29 mouse cellular contexts compared by ENCODE assay signal in the genomic region with DNA sequence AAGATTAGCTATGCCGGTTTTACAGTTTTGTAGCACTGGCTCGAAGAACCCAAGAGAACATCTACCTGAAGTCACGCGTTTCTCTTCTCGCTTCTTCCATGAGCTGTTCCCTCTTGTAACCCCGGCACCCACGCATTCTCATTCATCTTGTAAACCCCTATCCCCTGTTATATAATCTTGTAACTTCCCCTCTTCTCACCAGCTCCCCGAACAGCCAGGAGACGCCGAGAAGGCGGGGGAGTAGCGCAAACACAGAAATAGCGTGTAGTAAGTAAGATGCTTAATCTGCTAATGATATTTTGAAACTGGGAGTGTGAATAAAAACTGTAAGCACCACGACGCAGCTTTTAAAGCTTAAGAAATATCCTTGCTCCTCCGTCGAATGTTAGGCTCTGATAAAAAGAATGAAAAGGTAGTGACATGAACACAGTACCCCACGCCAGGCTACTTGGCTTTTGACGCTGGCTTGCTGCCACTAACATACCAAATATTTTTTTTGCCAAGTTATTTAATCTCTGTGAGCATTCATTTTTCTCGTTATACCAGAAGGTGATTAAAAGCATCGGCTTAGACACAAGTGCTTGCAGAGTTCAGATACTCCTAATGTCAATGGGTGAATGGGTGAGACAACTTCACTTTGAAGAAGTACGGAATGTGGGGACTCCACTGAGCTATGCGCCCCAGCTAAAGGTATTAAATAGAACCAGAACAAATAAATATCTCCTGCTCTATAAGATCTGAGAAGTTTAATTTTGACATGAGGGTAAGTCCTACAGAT. TPM values are rescaled to one million over a fixed set of nuclear protein-coding genes. Genes with fewer than 3 reads are reported as not detected.
DNase-seq lines count a peak whose midpoint lies in the region; ATAC-seq and TF ChIP-seq lines count a peak whose summit lies in the region.
"Had no signal": no experiment of that assay in that cellular context is flagged by ENCODE, and none has a peak within 500 bp of the region (broad histone marks: within the 10 kb centered on the region; RNA-seq: fewer than 3 reads in every experiment).

No protein-coding gene starts in this region.

- no peak overlapping the region for H3K4me3 ChIP-seq in heart, embryonic 14.5 days (ENCODE audit: control insufficient read depth in 1 of 2, insufficient read depth in 1 of 2, low read depth in 1 of 2, low read length in 2 of 2)
- H3K4me3 ChIP-seq in intestine, embryonic 15.5 days (replicated peaks) = no peak overlapping the region
- H3K4me3 ChIP-seq: embryonic facial prominence, embryonic 12.5 days; erythroblast, embryonic 14.5 days; forebrain, embryonic 13.5 days; gastrocnemius, adult 2 months; hindbrain, embryonic 13.5 days; limb, embryonic 13.5 days; liver, embryonic 13.5 days; stomach, embryonic 15.5 days had no signal

- TF ChIP-seq CTCF in brain, embryonic 14.5 days (IDR thresholded peaks at IDR 0.05; ENCODE audit: borderline replicate concordance, extremely low read depth, insufficient read depth, insufficient read length) = no peak

- no peak for TF ChIP-seq POLR2A in brain, embryonic 14.5 days (IDR thresholded peaks at IDR 0.05; ENCODE audit: borderline replicate concordance, extremely low read depth, insufficient read depth, insufficient read length, poor library complexity, severe bottlenecking)

- DNase-seq in heart, adult 8-10 months (ENCODE audit: low spot score) = no peak
- peak; percentile 18 for DNase-seq in ovary, postnatal 36 days (ENCODE audit: low spot score)
- DNase-seq in ovary, adult 18-20 months (ENCODE audit: low spot score) = no peak
- DNase-seq in brain, embryonic 14.5 days (ENCODE audit: low read depth) = peak; percentile 6
- DNase-seq in kidney, postnatal 25 days = no peak
- DNase-seq: adrenal gland, postnatal 36 days; cerebellum, adult 18-20 months; cerebellum, postnatal 14 days; gastrocnemius, adult 2 months; heart, postnatal 14 days; kidney, adult 8-10 months; kidney, postnatal 36 days; liver, embryonic 13.5 days; lung, embryonic 14.5 days; lung, postnatal 36 days; thymus, adult 2 months; thymus, postnatal 4 days had no signal

- no peak for ATAC-seq in heart, embryonic 14.5 days (ENCODE audit: insufficient number of reproducible peaks, insufficient read depth, low FRiP score, low read depth)
- peak; percentile 49 for ATAC-seq in megakaryocyte progenitor cell, adult 5-6 weeks (replicated peaks; ENCODE audit: poor library complexity)
- no peak for ATAC-seq in intestine, embryonic 15.5 days
- ATAC-seq: CD4-positive, CD25-positive, alpha-beta regulatory T cell, adult 4 months; forebrain, embryonic 13.5 days; midbrain, embryonic 16.5 days; Patski had no signal

- H3K36me3 ChIP-seq in heart, embryonic 14.5 days (ENCODE audit: control insufficient read depth, insufficient read depth, low read length) = no peaks in the 10 kb centered on the region
- H3K36me3 ChIP-seq in intestine, embryonic 15.5 days = no peaks in the 10 kb centered on the region
- H3K36me3 ChIP-seq: embryonic facial prominence, embryonic 12.5 days; hindbrain, embryonic 13.5 days; limb, embryonic 13.5 days; liver, embryonic 13.5 days; stomach, embryonic 15.5 days had no signal

- no peaks in the 10 kb centered on the region for H3K27me3 ChIP-seq in heart, embryonic 14.5 days (ENCODE audit: control insufficient read depth, insufficient read depth, low read length)
- no peaks in the 10 kb centered on the region for H3K27me3 ChIP-seq in intestine, embryonic 15.5 days (replicated peaks)
- H3K27me3 ChIP-seq: embryonic facial prominence, embryonic 12.5 days; forebrain, embryonic 13.5 days; hindbrain, embryonic 13.5 days; limb, embryonic 13.5 days; liver, embryonic 13.5 days; Patski; stomach, embryonic 15.5 days had no signal

- H3K27ac ChIP-seq in heart, embryonic 14.5 days (replicated peaks in 1 of 2; ENCODE audit: control insufficient read depth in 1 of 2, insufficient read depth in 1 of 2, low read depth in 2 of 2, low read length in 2 of 2) = no peak overlapping the region
- H3K27ac ChIP-seq in intestine, embryonic 15.5 days = no peak overlapping the region
- H3K27ac ChIP-seq: embryonic facial prominence, embryonic 12.5 days; forebrain, embryonic 13.5 days; gastrocnemius, adult 2 months; hindbrain, embryonic 13.5 days; limb, embryonic 13.5 days; liver, embryonic 13.5 days; stomach, embryonic 15.5 days had no signal

- no peaks in the 10 kb centered on the region for H3K4me1 ChIP-seq in heart, embryonic 14.5 days (ENCODE audit: control insufficient read depth in 2 of 2, insufficient read depth in 2 of 2, low read length in 2 of 2)
- no peaks in the 10 kb centered on the region for H3K4me1 ChIP-seq in intestine, embryonic 15.5 days (replicated peaks)
- H3K4me1 ChIP-seq: embryonic facial prominence, embryonic 12.5 days; forebrain, embryonic 13.5 days; hindbrain, embryonic 13.5 days; limb, embryonic 13.5 days; stomach, embryonic 15.5 days had no signal

- H3K9ac ChIP-seq in heart, embryonic 14.5 days (ENCODE audit: low read length) = no peak overlapping the region
- no peak overlapping the region for H3K9ac ChIP-seq in intestine, embryonic 15.5 days
- H3K9ac ChIP-seq: embryonic facial prominence, embryonic 12.5 days; forebrain, embryonic 13.5 days; hindbrain, embryonic 13.5 days; limb, embryonic 13.5 days; liver, embryonic 13.5 days; lung, embryonic 14.5 days; stomach, embryonic 15.5 days had no signal

- WGBS in heart, embryonic 14.5 days = 72% methylated on average over 23 of the region's 23 CpGs
- WGBS in intestine, embryonic 15.5 days = 84% methylated on average over 23 of the region's 23 CpGs

- H3K4me2 ChIP-seq in heart, embryonic 14.5 days (ENCODE audit: low read length) = peak overlapping the region; percentile 21; the same call in 1 of the 2 replicates
- no peak overlapping the region for H3K4me2 ChIP-seq in intestine, embryonic 15.5 days (replicated peaks)
- H3K4me2 ChIP-seq: embryonic facial prominence, embryonic 12.5 days; forebrain, embryonic 13.5 days; hindbrain, embryonic 13.5 days; limb, embryonic 13.5 days; liver, embryonic 13.5 days; lung, embryonic 14.5 days; stomach, embryonic 15.5 days had no signal

- H3K9me3 ChIP-seq in heart, embryonic 14.5 days (ENCODE audit: control insufficient read depth, low read length) = no peaks in the 10 kb centered on the region
- no peaks in the 10 kb centered on the region for H3K9me3 ChIP-seq in intestine, embryonic 15.5 days
- H3K9me3 ChIP-seq: embryonic facial prominence, embryonic 12.5 days; forebrain, embryonic 13.5 days; hindbrain, embryonic 13.5 days; limb, embryonic 13.5 days; liver, embryonic 13.5 days; stomach, embryonic 15.5 days had no signal

RNA-seq across cellular contexts. Expression of gene Usp15, which starts 5.4 kb away (rescaled TPM):
- 64.4 and 65.9 TPM in 2 replicates for polyA plus RNA-seq in heart, embryonic 14.5 days (2014; fragmentation: Nextera tagmentation; extraction: Ambion mirVana)
- 100 to 1,000 TPM in 1 of 4 experiments, 10 to 100 TPM in 3; 92.7 to 102 (median 94.7) TPM for total RNA-seq in heart, adult 8-10 months (2022)
- 37.2 and 48.2 TPM in 2 replicates for polyA plus RNA-seq in brain, embryonic 14.5 days (2012; rRNA removed)
- 129 and 132 TPM in 2 replicates for total RNA-seq in megakaryocyte progenitor cell, adult 5-6 weeks (2015)
- 170 and 218 TPM in 2 replicates for total RNA-seq in megakaryocyte progenitor cell, adult 5-6 weeks (2017)
- 68.4 and 76.3 TPM in 2 replicates for polyA plus RNA-seq in intestine, embryonic 15.5 days (2015; fragmentation: Nextera tagmentation; extraction: Ambion mirVana)

Comparison
In these comparisons a context has a peak if more than half of its experiments do, and no peak if none do; other contexts are left out.
1. DNase-seq: peak in ovary, postnatal 36 days (single experiment) and brain, embryonic 14.5 days (single experiment); none in heart, adult 8-10 months (single experiment), ovary, adult 18-20 months (single experiment) and kidney, postnatal 25 days (0 of 2).